Mouse (Mus musculus) mouse trophoblast stem cell (cell line): ENCODE measurements around the gene Vstm2a.

Source experiments
- in situ Hi-C, 2 experiments: fragments of 300-500 bp; cut with MseI, MboI; formaldehyde crosslinking; loops; 2 replicates in 1 of 2; 3 replicates in 1 of 2; pipeline ENCODE4 v1.15.1; 2025

Vstm2a gene

DNA sequence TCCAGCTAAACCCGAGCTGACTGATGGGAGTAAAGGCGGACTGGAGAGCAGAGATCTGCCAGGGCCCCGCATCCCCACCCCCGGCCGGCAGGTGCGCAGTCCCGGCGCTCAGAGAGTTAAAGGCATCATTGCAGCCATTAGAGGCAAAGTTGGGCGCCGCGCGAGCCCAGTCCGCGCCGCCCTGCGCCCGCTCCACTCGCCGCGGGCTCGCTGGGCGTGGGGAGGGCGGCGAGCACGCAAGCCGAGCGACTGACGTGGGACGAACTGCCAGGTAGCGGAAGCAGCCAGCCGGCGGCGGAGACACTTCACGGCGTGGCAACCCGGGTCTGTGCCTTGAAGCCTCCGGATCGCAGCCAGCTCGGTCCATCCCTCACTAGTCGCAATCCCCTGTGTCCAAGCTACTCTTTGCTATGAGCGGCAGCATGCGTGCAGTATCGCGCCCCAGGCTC is at the start of gene Vstm2a:
Gene Vstm2a, plus strand, starts transcription at position 252 of the 449 bp plus-strand sequence.
- in situ Hi-C loops, result no loop called here

GRCm38 (mm10) chr11:16257011-16257410 is 513 bp upstream of the Vstm2a start:
- in situ Hi-C loops, result no loop called here

GRCm38 (mm10) chr11:16258300-16258699 is 776 bp downstream of the Vstm2a start:
- in situ Hi-C loops, result no loop called here

DNA sequence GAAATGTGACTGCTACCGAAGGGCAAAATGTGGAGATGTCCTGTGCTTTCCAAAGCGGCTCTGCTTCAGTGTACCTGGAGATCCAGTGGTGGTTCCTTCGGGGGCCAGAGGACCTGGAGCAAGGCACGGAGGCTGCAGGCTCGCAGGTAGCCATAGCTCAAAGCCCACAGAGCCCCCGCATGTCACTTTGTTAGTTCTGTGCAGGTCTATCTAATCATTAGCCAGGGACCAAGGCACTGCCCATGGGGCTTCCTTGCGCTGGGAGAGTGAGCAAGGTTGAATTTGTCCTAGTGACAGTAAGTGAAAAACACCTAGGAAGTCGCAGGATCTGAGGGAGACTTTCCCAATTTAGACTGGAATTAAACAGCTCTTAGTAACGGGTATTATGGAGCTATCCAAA is 2.4 kb downstream of the Vstm2a start:
- in situ Hi-C loops, result loop anchor here in 1 of 2 experiments (10.0 kb wide), 1 partner anchor 145 kb away; no protein-coding TSS in a partner anchor

DNA sequence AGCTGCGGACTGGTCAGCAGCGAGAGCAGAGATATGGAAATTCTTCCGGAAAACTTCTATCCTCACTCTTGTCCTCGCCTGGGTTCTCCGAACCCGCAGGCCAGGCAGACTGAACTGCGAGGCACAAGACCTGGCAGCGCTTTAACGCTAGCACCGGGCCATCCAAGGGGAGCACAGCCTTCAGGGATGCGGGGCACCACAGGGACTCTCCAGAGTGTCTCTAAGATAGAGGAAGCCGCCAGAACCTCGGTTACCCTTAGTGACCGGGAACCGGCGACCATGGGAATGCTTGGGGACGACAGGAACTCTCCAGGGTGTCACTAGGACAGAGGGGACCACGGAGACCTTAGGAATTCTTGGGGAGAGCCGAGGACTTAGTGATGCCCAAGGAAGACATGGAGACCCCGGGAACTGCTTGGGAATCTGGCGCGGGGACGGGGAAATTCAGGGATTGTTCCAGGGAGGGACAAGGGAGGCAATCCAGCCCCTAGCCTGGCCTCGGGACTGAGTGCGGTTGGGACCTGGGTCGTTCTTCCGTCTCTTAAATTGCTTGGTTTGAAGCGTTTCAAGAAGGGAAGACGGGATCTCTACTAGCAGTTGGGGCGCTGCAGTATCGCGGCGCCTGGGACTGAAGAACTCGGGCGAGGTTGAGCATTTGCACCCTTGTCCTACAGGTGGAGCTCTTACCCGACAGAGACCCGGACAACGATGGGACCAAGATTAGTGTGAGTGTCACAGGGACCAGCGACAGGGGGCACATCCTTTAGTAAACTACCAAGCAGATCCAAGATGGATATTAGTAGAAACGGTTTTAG is 3.4 kb downstream of the Vstm2a start:
- in situ Hi-C loops, result loop anchor here in 1 of 2 experiments (10.0 kb wide), 1 partner anchor 144 kb away; no protein-coding TSS in a partner anchor

GRCm38 (mm10) chr11:16268396-16268795 is 10.9 kb downstream of the Vstm2a start:
- in situ Hi-C loops, result loop anchor here in 1 of 2 experiments (10.0 kb wide), 1 partner anchor 136 kb away; no protein-coding TSS in a partner anchor

- in situ Hi-C loops, result no loop called here
Measured at GRCm38 (mm10) chr11:16290381-16290780, 32.9 kb downstream of the Vstm2a start.

- in situ Hi-C loops, result no loop called here
Measured at GRCm38 (mm10) chr11:16292960-16293359, 35.4 kb downstream of the Vstm2a start.

DNA sequence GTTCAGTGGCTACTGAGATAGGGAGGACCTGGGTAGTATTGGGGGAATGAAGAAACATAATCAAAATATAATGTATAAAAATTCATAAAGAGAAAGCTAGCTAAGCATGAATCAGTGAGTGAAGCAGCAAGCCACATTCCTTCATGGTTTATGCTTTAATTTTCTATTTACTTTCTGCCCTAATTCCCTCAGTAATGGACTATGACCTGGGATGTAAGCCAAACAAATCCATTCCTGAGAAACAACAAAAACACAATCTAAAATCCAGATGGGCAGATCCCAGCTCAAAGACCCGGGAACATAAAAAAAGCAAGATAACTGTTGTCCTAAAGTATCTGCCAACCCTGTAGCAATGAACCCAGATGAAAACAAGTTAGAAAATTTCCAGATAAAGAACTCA is 39.0 kb downstream of the Vstm2a start:
- in situ Hi-C loops, result no loop called here

DNA sequence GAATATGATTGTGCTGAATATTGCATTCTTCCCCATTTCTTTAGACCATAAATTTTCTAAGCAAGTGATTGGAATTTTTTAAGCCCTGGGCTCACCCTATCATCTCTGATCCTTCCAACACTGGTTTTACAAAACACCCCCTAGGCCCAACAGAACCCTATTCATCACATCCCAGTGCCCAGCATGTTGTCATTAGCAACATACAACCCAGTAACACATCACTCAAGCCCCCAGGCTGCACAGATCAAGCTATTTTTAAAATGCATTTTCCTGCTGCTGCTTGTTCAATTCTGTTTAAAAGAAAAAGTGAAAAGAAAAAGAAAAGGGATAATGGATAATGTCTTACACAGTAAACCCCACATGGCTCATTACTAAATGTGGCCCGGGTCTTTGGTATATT is 42.0 kb downstream of the Vstm2a start:
- in situ Hi-C loops, result no loop called here

- in situ Hi-C loops, result no loop called here
Measured at GRCm38 (mm10) chr11:16299960-16300359, 42.4 kb downstream of the Vstm2a start.

GRCm38 (mm10) chr11:16300709-16301108 is 43.2 kb downstream of the Vstm2a start:
- in situ Hi-C loops, result no loop called here

- in situ Hi-C loops, result no loop called here
Measured at GRCm38 (mm10) chr11:16315097-16315496, 57.6 kb downstream of the Vstm2a start.

- in situ Hi-C loops, result no loop called here
Measured at GRCm38 (mm10) chr11:16345179-16345578, 87.7 kb downstream of the Vstm2a start.

- in situ Hi-C loops, result no loop called here
Measured at GRCm38 (mm10) chr11:16345676-16346075, 88.2 kb downstream of the Vstm2a start.

- in situ Hi-C loops, result no loop called here
Measured at GRCm38 (mm10) chr11:16351915-16352314, 94.4 kb downstream of the Vstm2a start.

DNA sequence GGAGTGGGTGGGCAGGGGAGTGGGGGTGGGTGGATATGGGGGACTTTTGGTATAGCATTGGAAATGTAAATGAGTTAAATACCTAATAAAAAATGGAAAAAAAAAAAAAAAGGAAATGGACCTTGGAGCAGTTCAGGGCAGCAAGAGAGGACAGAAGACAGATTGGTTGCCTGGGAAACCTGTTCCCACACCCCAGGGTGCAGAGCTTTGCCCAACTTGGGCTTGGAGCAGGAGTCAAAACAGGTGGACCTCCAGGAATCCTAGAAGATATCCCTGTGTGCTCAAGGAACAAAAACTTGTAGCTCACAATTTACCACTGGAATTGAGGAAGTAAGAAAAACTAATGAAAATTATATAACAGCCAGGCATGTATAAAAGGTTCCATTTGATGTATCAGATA is 96.8 kb downstream of the Vstm2a start:
- in situ Hi-C loops, result no loop called here

DNA sequence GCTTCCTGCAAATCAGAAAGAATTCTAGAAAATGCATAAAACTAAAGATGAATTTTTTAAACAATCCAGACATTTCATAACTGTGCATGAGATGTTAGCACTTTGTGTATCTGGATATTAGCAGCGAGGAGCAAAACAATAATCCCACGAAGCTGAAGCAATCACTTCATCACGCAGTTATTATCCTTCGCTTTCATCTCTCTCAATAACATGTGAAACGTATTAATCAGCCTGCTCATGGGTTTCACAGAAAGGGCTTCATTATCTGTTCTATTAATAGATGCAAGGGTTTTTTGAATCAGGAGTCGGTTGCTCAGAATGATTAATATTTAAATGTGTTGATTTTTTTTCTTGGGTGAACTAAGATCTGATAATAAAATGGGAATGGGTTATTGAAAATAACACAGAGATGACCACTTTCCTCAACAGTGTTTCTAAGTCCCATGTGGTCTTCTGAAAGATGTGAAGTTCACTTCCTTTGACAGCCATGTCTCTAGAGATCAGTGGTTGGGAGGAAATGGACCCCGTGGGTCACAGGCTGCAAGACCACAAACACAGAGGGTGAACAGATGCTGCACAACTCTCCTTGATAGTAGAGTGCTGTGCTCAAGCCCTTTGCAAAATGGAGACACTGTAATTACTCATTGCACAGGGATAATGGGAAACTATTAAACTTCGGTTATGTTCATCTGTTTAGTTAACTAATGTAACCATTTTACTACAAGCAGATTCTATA is 109.5 kb downstream of the Vstm2a start:
- in situ Hi-C loops, result no loop called here

DNA sequence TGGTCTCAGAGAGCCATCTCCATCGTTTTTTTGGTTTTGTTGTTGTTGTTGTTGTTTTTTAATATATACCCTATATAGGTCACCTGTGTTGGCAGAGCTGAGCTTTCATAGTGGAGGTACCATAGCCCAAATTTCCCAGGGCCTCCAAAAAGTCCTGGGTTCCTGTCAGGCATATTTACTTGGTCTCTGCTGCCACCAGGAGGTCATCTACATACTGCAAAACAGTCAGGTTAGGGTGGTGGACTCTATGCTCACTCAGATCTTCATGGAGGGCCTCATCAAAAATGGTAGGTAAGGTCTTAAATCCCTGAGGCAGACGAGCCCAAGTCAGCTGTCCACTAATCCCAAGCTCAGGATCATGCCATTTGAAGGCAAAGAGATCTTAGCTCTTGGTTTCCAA is 146.1 kb downstream of the Vstm2a start:
- in situ Hi-C loops, result loop anchor here in 1 of 2 experiments (10.0 kb wide), 1 partner anchor 139 kb away; no protein-coding TSS in a partner anchor

- in situ Hi-C loops, result no loop called here
Measured at GRCm38 (mm10) chr11:16411736-16412135, 154.2 kb downstream of the Vstm2a start.

DNA sequence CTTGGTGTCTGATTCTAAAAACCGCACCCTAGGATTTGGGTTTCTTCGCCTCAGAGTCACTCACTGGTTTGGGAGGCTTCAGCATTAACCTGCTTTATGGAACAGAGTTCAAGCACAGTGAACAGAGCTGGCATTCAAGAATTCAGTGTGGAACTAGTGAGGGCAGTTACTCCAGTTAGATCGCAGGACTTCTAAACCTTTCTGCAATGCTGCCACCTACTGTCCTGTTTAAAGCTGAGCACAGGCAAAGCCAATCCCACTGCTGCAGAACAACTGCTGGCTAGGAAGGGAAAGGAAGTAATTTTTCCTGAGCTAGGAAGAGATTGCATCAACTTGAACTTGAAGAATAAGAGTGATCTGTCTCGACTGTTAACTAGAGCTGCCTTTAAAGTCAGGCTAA is 155.1 kb downstream of the Vstm2a start:
- in situ Hi-C loops, result no loop called here

GRCm38 (mm10) chr11:16413077-16413644 is 155.6 kb downstream of the Vstm2a start:
- in situ Hi-C loops, result no loop called here
